Mouse (Mus musculus) spleen, adult 2 months (tissue): ENCODE results near the gene Nhlrc1. TPM values are rescaled to one million over a fixed set of nuclear protein-coding genes. Genes with fewer than 3 reads are reported as not detected.

Experiments
- DNase-seq, 2 experiments: peaks; one replicate each; pipeline versions ENCODE4 v3.0.0 to v3.0.0-alpha.2; 2012 to 2021; ENCODE audit warnings: low spot score in 2 of 2, low read depth in 1 of 2
- H3K27ac ChIP-seq: fragments of 200-500 bp; 2 replicates; pipeline ENCODE4 v1.5.1; 2012; ENCODE audit warnings: low read length, inconsistent platforms; ENCODE audit not compliant: insufficient read depth
- H3K27me3 ChIP-seq: fragments of 200-500 bp; 2 replicates; pipeline ENCODE4 v1.6.1; 2012; ENCODE audit warnings: mild to moderate bottlenecking, moderate library complexity, low read length, inconsistent platforms; ENCODE audit not compliant: control insufficient read depth, insufficient read depth
- H3K36me3 ChIP-seq: fragments of 200-500 bp; 2 replicates; pipeline ENCODE4 v1.6.1; 2012; ENCODE audit warnings: mild to moderate bottlenecking, low read length, inconsistent platforms; ENCODE audit not compliant: control insufficient read depth, insufficient read depth
- H3K4me1 ChIP-seq: fragments of 200-500 bp; 2 replicates; pipeline ENCODE4 v1.6.1; 2011; ENCODE audit warnings: inconsistent platforms; ENCODE audit not compliant: control insufficient read depth, insufficient read depth, insufficient read length
- H3K4me3 ChIP-seq: fragments of 200-500 bp; 2 replicates; pipeline ENCODE4 v1.5.1; 2011; ENCODE audit warnings: mild to moderate bottlenecking, inconsistent platforms; ENCODE audit not compliant: insufficient read depth, insufficient read length; ENCODE audit errors: extremely low read depth
- CTCF ChIP-seq: fragments of 200-500 bp; IDR thresholded peaks from 2 replicates; pipeline ENCODE4 v1.5.1; 2011; ENCODE audit warnings: mild to moderate bottlenecking, inconsistent platforms; ENCODE audit not compliant: insufficient read depth, insufficient read length, insufficient replicate concordance; ENCODE audit errors: extremely low read depth
- POLR2A ChIP-seq: fragments of 200-500 bp; IDR thresholded peaks from 2 replicates; pipeline ENCODE4 v1.6.1; 2011; ENCODE audit warnings: low read depth, low read length, inconsistent platforms
- WGBS: fragments of 180-500 bp; shearing (Covaris S2); methylation state at CpG from one replicate; pipeline ENCODE4 v1.1.7; 2018; 5-methylcytosine and 5-hydroxymethylcytosine counted together
- polyA plus RNA-seq: library from polyadenylated mRNA; depleted of rRNA; stranded (reverse); fragments of >200 nt; gene quantifications from 2 replicates; pipeline ENCODE4 v1.2.3, GENCODE M21; 2012

Gene Nhlrc1
- polyA plus RNA-seq, 1 experiment: 0.95 TPM

DNA sequence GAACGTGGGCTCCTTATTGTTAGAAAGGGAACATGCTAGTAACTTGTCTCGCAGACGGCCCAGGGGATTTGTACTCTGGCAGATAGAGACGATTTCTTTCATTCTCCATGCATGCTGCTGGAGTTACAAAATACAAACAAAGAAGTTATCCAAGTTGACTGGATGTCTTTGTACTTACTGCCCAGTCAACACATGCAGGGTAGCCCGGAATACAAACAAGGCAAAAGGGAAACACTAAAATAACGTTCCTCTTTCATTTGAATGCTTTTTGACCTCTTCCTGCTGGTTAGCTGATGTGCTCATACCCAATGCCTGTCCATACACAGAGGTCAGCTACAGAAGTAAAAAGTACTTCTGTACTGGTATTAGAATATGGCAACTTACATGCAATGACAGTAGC lies 23.3 kb upstream of the Nhlrc1 start:
- Histone ChIP-seq H3K4me1 (no peaks in the 10 kb centered on the region), H3K4me3 (no peak overlapping the region), H3K27me3 (no peaks in the 10 kb centered on the region), H3K27ac (no peak overlapping the region), H3K36me3 (no peaks in the 10 kb centered on the region)
- 80% methylated on average over 6 of the region's 6 CpGs for WGBS
- TF ChIP-seq CTCF (no peak), POLR2A (no peak)
- DNase-seq: no peak

GRCm38 (mm10) chr13:47033602-47034001 lies 19.0 kb upstream of the Nhlrc1 start:
- Histone ChIP-seq H3K4me1 (no peaks in the 10 kb centered on the region), H3K27me3 (no peaks in the 10 kb centered on the region), H3K36me3 (no peaks in the 10 kb centered on the region), H3K27ac (no peak overlapping the region), H3K4me3 (no peak overlapping the region)
- DNase-seq: no peak
- WGBS: 90% methylated on average over 4 of the region's 4 CpGs
- TF ChIP-seq CTCF (no peak), POLR2A (no peak)

DNA sequence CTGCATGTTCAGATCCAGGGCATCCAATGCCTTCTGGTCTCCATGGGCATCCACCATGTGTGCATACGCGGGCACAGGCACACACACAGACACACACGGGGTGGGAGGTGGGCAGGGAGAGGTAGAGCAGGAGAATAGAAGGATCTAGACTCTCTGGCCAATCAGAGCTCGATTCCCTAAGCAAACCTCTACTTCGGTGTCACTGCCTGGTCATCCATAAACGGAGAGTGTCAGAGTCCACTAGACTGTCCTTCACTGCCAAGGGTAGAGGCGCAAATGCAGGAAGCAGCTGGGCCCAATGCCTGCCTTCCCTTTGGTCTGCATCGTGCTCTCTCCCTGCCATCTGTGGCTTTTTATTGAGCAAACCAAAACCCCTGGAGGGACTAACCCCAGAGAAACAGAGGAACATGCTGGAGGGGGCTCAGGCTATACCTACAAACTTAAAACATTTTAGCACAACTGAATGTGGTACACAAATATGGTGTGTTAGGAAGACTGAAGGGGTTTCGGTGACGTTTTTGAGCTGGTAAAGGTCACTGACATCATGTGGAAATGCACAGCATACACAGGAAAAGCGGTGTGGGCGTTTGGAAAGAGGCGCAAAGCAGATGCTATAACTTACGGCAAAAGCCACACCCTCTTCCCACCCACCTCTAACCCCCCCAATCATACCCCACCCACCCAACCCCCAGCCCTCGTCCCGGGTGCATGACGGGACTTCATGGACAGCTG lies 15.9 kb upstream of the Nhlrc1 start:
- no peaks in the 10 kb centered on the region for H3K4me1 ChIP-seq
- no peaks in the 10 kb centered on the region for H3K27me3 ChIP-seq
- no peak for DNase-seq
- WGBS: 80% methylated on average over 17 of the region's 17 CpGs
- no peaks in the 10 kb centered on the region for H3K36me3 ChIP-seq
- TF ChIP-seq CTCF: no peak
- TF ChIP-seq POLR2A: no peak
- H3K4me3 ChIP-seq: no peak overlapping the region
- H3K27ac ChIP-seq: no peak overlapping the region

DNA sequence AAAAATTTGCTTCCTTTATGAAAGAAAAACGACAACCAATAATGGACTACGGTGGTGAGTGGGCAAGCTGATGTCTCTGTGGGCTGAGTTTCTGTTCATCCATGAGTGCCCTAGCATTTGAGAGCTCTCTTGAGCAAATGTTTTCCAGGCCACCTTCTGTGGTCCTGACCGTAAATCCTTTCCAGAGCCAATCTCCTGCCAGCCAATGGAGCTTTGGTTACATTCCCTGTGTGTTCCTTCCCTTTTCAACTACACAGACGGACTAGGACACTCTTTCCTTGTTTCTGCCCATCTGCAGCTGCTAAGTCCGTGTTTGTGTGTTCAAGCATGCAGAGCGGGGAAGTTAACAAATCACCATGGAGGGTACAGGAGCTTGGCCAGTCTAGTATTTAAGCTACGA lies 6.1 kb upstream of the Nhlrc1 start:
- WGBS: 87% methylated on average over 7 of the region's 7 CpGs
- Histone ChIP-seq H3K4me3 (no peak overlapping the region), H3K36me3 (no peaks in the 10 kb centered on the region), H3K27ac (no peak overlapping the region), H3K4me1 (no peaks in the 10 kb centered on the region), H3K27me3 (no peaks in the 10 kb centered on the region)
- no peak for DNase-seq
- TF ChIP-seq POLR2A: no peak

GRCm38 (mm10) chr13:47019774-47020173 lies 5.1 kb upstream of the Nhlrc1 start:
- Histone ChIP-seq H3K27me3 (no peaks in the 10 kb centered on the region), H3K4me3 (no peak overlapping the region), H3K36me3 (no peaks in the 10 kb centered on the region), H3K27ac (no peak overlapping the region), H3K4me1 (peaks cover under 1% of the 10 kb centered on the region)
- WGBS: 87% methylated on average over 7 of the region's 7 CpGs
- TF ChIP-seq CTCF (no peak), POLR2A (no peak)
- DNase-seq: no peak

- Histone ChIP-seq H3K4me1 (peaks cover 7% of the 10 kb centered on the region), H3K4me3 (no peak overlapping the region), H3K36me3 (no peaks in the 10 kb centered on the region), H3K27me3 (no peaks in the 10 kb centered on the region), H3K27ac (no peak overlapping the region)
- TF ChIP-seq POLR2A: no peak
- peak; percentile 38; the same call in 1 of the 2 replicates for TF ChIP-seq CTCF
- DNase-seq: no peak
- WGBS: 52% methylated on average over 5 of the region's 5 CpGs
Measured at GRCm38 (mm10) chr13:47017259-47017658, 2.6 kb upstream of the Nhlrc1 start.

- H3K36me3 ChIP-seq: no peaks in the 10 kb centered on the region
- peaks cover 7% of the 10 kb centered on the region for H3K4me1 ChIP-seq
- DNase-seq: no peak
- no peaks in the 10 kb centered on the region for H3K27me3 ChIP-seq
- H3K27ac ChIP-seq: no peak overlapping the region
- peak overlapping the region; percentile 73; the same call in 1 of the 2 replicates for H3K4me3 ChIP-seq
- 68% methylated on average over 5 of the region's 5 CpGs for WGBS
- TF ChIP-seq POLR2A (no peak), CTCF (no peak)
Measured at GRCm38 (mm10) chr13:47015195-47015501, 498 bp upstream of the Nhlrc1 start.
